Mouse (Mus musculus): ENCODE data around the gene Scml4.

DNA sequence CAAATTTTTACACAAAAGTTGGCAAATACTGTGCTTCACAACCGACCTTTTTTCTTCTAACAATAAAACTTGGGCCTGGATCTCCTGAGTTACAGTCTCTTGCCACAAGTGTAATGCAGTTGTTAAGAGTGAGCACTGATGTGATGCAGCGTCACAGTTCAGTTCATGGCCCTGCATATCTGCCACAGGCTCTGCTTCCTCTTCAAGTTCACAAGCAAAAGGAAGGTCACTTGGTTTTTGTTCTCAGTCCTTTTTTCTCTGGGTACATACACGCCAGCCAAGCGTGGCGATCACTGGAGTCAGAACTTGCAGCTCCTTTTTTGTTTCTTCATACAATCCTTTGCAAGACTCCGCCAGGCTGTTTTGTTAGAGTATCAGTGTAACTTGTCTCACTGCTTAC is 34.2 kb upstream of the Scml4 start:
- TF ChIP-seq CTCF (IDR thresholded peaks at IDR 0.05; ENCODE audit: control insufficient read depth, insufficient read depth, insufficient read length), result no peak
- TF ChIP-seq MAX (IDR thresholded peaks at IDR 0.05), result no peak
- no peak for TF ChIP-seq CEBPB (IDR thresholded peaks at IDR 0.05; ENCODE audit: low read depth)

All from C2C12 (cell line).